Mouse (Mus musculus) hematopoietic multipotent progenitor cell, adult 10-12 weeks (in vitro differentiated cells): ENCODE results near the gene Fam241b. TPM values are rescaled to one million over a fixed set of nuclear protein-coding genes. Genes with fewer than 3 reads are reported as not detected.

Source experiments
- polyA plus RNA-seq: library from polyadenylated mRNA; stranded (reverse); fragments of >175 nt; gene quantifications from 2 replicates; pipeline ENCODE4 v1.2.3, GENCODE M21; 2012; ENCODE audit warnings: low replicate concordance

Fam241b gene
- polyA plus RNA-seq, result 0.66 and 1.6 TPM in 2 replicates

GRCm38 (mm10) chr10:62143820-62144219 is at the start of gene Fam241b:
Gene Fam241b (minus strand): TSS chr10:62143920.

GRCm38 (mm10) chr10:62132691-62133281 is 10.9 kb downstream of the Fam241b start, which contains the start of gene Neurog3:
Gene Neurog3 (plus strand): TSS chr10:62133090.

Other genes with a start within 250 kb of the Fam241b start
- 0.04 TPM in 1 of 2 replicates, not detected in the other for gene Col13a1, start 164.8 kb downstream of the Fam241b start, polyA plus RNA-seq
- gene Neurog3, start 10.8 kb downstream of the Fam241b start, polyA plus RNA-seq, result not detected in 2 replicates
- gene Tspan15, start 87.3 kb upstream of the Fam241b start, polyA plus RNA-seq, result 4.6 and 4.8 TPM in 2 replicates
- not detected in 2 replicates for gene Tacr2, start 108.5 kb upstream of the Fam241b start, polyA plus RNA-seq
- gene Hk1, start 236.0 kb upstream of the Fam241b start, polyA plus RNA-seq, result 82.7 and 103 TPM in 2 replicates